Mouse (Mus musculus): ENCODE data around the gene Mrps36.

DNA sequence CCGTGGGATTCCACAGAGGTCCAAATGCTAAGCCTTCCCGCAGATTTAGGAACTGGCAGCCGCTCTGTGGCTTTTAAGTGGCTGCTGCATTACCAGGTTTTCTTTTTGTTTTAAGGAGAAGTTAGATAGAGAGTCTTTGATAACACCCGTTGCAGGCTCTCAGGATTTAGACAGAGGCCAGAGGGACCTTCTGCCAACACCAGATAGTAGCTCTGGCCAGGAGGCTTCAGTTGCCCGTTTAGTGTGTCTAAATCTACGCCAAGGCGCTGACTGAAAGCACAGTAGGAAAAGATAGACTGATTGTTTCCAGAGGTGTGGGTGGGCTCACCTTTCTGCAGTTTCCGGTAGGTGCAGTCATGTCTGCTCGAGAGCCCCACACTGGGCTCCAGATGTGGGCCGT, 19.3 kb downstream of the Mrps36 start:
- no peak for TF ChIP-seq CTCF (IDR thresholded peaks at IDR 0.05; ENCODE audit: low read depth, low read length)
- TF ChIP-seq POLR2A (IDR thresholded peaks at IDR 0.05; ENCODE audit: insufficient read depth, low read length), result no peak

All from ES-Bruce4 (cell line).